Mouse (Mus musculus) inflammation-experienced regulatory T-cells, adult 6 months (primary cell): ENCODE measurements around the gene H2-T22. TPM values are rescaled to one million over a fixed set of nuclear protein-coding genes. Genes with fewer than 3 reads are reported as not detected.
"Not testable (repeated sequence)": the region's sequence is repeated elsewhere in the genome, so short reads cannot be mapped to it uniquely, and the experiment has no call there.

Source experiments
- ATAC-seq: one replicate; pipeline ENCODE4 v1.8.0; 2017
- polyA plus RNA-seq, 3 experiments: library from polyadenylated mRNA; unstranded; fragments of 100-300 nt; shearing (Covaris generic); gene quantifications; one replicate each; pipeline ENCODE4 v1.2.1; 2017

The H2-T22 gene
- polyA plus RNA-seq = 100 to 1,000 TPM; 428 to 527 (median 477) TPM

GRCm38 (mm10) chr17:36042610-36043169, at the start of gene H2-T22, which contains the start of gene Gm6034:
Gene H2-T22 (minus strand): TSS chr17:36042747.
Gene Gm6034 (plus strand): TSS chr17:36042961.
- peak; percentile 95 for ATAC-seq

- not testable (repeated sequence) for ATAC-seq
Measured at GRCm38 (mm10) chr17:36091933-36092332, 49.4 kb upstream of the H2-T22 start.

- not testable (repeated sequence) for ATAC-seq
Measured at GRCm38 (mm10) chr17:36085976-36086375, 43.4 kb upstream of the H2-T22 start.

GRCm38 (mm10) chr17:36083870-36084451, 41.4 kb upstream of the H2-T22 start:
- ATAC-seq = peak; percentile 59

GRCm38 (mm10) chr17:36083266-36083869, 40.8 kb upstream of the H2-T22 start:
- ATAC-seq = peak; percentile 59

GRCm38 (mm10) chr17:36082519-36083232, 40.1 kb upstream of the H2-T22 start:
- ATAC-seq = peak; percentile 7

GRCm38 (mm10) chr17:36081901-36082300, 39.4 kb upstream of the H2-T22 start:
- ATAC-seq = not testable (repeated sequence)

- ATAC-seq = peak; percentile 94
Measured at GRCm38 (mm10) chr17:36060829-36061228, 18.3 kb upstream of the H2-T22 start.

GRCm38 (mm10) chr17:36058362-36058761, 15.8 kb upstream of the H2-T22 start, which contains the start of gene Gm11127:
Gene Gm11127 (minus strand): TSS chr17:36058371.
- not testable (repeated sequence) for ATAC-seq

- ATAC-seq = not testable (repeated sequence)
Measured at GRCm38 (mm10) chr17:36057927-36058326, 15.4 kb upstream of the H2-T22 start.

GRCm38 (mm10) chr17:36043286-36043685, 739 bp upstream of the H2-T22 start:
- no peak for ATAC-seq

GRCm38 (mm10) chr17:36042055-36042454, 492 bp downstream of the H2-T22 start:
- ATAC-seq = not testable (repeated sequence)

GRCm38 (mm10) chr17:36040604-36041003, 1.9 kb downstream of the H2-T22 start:
- not testable (repeated sequence) for ATAC-seq

- ATAC-seq = not testable (repeated sequence)
Measured at GRCm38 (mm10) chr17:36036126-36036525, 6.4 kb downstream of the H2-T22 start.

GRCm38 (mm10) chr17:36035010-36035638, 7.4 kb downstream of the H2-T22 start:
- ATAC-seq = peak; percentile 44

- ATAC-seq = not testable (repeated sequence)
Measured at GRCm38 (mm10) chr17:36034524-36034923, 8.0 kb downstream of the H2-T22 start.

- ATAC-seq = peak; percentile 87
Measured at GRCm38 (mm10) chr17:36032351-36032875, 10.1 kb downstream of the H2-T22 start, which contains the start of gene H2-T23. Gene H2-T23 (minus strand): TSS chr17:36032855.

- ATAC-seq = peak; percentile 78
Measured at GRCm38 (mm10) chr17:36031583-36032331, 10.8 kb downstream of the H2-T22 start.

- not testable (repeated sequence) for ATAC-seq
Measured at GRCm38 (mm10) chr17:36030703-36031582, 11.6 kb downstream of the H2-T22 start.

GRCm38 (mm10) chr17:36030046-36030702, 12.4 kb downstream of the H2-T22 start:
- not testable (repeated sequence) for ATAC-seq
